Mouse (Mus musculus) intestine, embryonic 15.5 days (tissue): ENCODE measurements around the gene Ovol1. TPM values are rescaled to one million over a fixed set of nuclear protein-coding genes. Genes with fewer than 3 reads are reported as not detected.
A peak's percentile ranks its signal among the peaks of the same experiment; 100 is the strongest.

Experiments used
- ATAC-seq: fragments of 200-750 bp; cut with Nextera tagmentation; 2 replicates; pipeline ENCODE4 v1.8.0; 2017; ENCODE audit warnings: moderate TSS enrichment, moderate library complexity
- H3K27ac ChIP-seq: fragments of 300-500 bp; sonication (generic); 2 replicates; pipeline ENCODE4 v1.5.1; 2015; ENCODE audit warnings: mild to moderate bottlenecking, inconsistent platforms
- H3K27me3 ChIP-seq: fragments of 300-500 bp; sonication (generic); replicated peaks from 2 replicates; pipeline ENCODE4 v1.6.1; 2015; ENCODE audit warnings: inconsistent platforms
- H3K36me3 ChIP-seq: fragments of 300-500 bp; sonication (generic); 2 replicates; pipeline ENCODE4 v1.6.1; 2015; ENCODE audit warnings: inconsistent platforms
- H3K4me1 ChIP-seq: fragments of 300-500 bp; sonication (generic); replicated peaks from 2 replicates; pipeline ENCODE4 v1.6.1; 2015; ENCODE audit warnings: inconsistent platforms
- H3K4me2 ChIP-seq: fragments of 300-500 bp; sonication (generic); replicated peaks from 2 replicates; pipeline ENCODE4 v1.6.1; 2015; ENCODE audit warnings: mild to moderate bottlenecking, inconsistent platforms
- H3K4me3 ChIP-seq: fragments of 300-500 bp; sonication (generic); replicated peaks from 2 replicates; pipeline ENCODE4 v1.5.1; 2015; ENCODE audit warnings: inconsistent platforms
- H3K9ac ChIP-seq: fragments of 300-500 bp; sonication (generic); 2 replicates; pipeline ENCODE4 v1.6.1; 2015; ENCODE audit warnings: inconsistent platforms
- H3K9me3 ChIP-seq: fragments of 300-500 bp; sonication (generic); 2 replicates; pipeline ENCODE4 v1.6.1; 2016; ENCODE audit warnings: inconsistent platforms
- WGBS: fragments of 180-500 bp; shearing (Covaris S2); methylation state at CpG from one replicate; pipeline ENCODE4 v1.1.7; 2015; 5-methylcytosine and 5-hydroxymethylcytosine counted together
- polyA plus RNA-seq: library from polyadenylated mRNA; unstranded; fragments of >200 nt; fragmentation: Nextera tagmentation; extraction: Ambion mirVana; gene quantifications from 2 replicates; pipeline ENCODE4 v1.2.1, GENCODE M21; 2015

Gene Ovol1
- polyA plus RNA-seq, 1 experiment from 2014 or later: 19.3 TPM

- whole genome bisulfite sequencing: 77% methylated on average over 12 of the region's 12 CpGs
- H3K4me2 ChIP-seq: peak overlapping the region; percentile 17
Measured at GRCm38 (mm10) chr19:5512091-5513004, 48.1 kb downstream of the Ovol1 start.

GRCm38 (mm10) chr19:5511074-5511632 is 49.3 kb downstream of the Ovol1 start:
- ATAC-seq: no peak
- H3K27me3 ChIP-seq: no peaks in the 10 kb centered on the region
- H3K4me1 ChIP-seq: peaks cover 17% of the 10 kb centered on the region
- H3K9ac ChIP-seq: peak overlapping the region; percentile 56
- peak overlapping the region; percentile 52 for H3K4me3 ChIP-seq
- H3K27ac ChIP-seq: 0 out of 2 replicates have a peak overlapping the region, but pooled peaks have one; percentile 54
- H3K9me3 ChIP-seq: no peaks in the 10 kb centered on the region
- 44% methylated on average over 15 of the region's 15 CpGs for WGBS
- peak overlapping the region; percentile 87 for H3K4me2 ChIP-seq
- no peaks in the 10 kb centered on the region for H3K36me3 ChIP-seq

More at GRCm38 (mm10) chr19:5512091-5513004, 48.1 kb downstream of the Ovol1 start:
- Histone ChIP-seq H3K9ac (no peak overlapping the region), H3K27me3 (no peaks in the 10 kb centered on the region), H3K27ac (no peak overlapping the region), H3K4me1 (peaks cover 22% of the 10 kb centered on the region), H3K36me3 (no peaks in the 10 kb centered on the region), H3K9me3 (no peaks in the 10 kb centered on the region), H3K4me3 (no peak overlapping the region)
- ATAC-seq: no peak

- ATAC-seq: peak; percentile 99
- no peaks in the 10 kb centered on the region for H3K9me3 ChIP-seq
- no peaks in the 10 kb centered on the region for H3K36me3 ChIP-seq
- H3K4me3 ChIP-seq: peak within 1 kb of the TSS; percentile 52
- peak within 1 kb of the TSS; percentile 87 for H3K4me2 ChIP-seq
- peaks cover 10% of the 10 kb centered on the region for H3K4me1 ChIP-seq
- WGBS: 2% methylated on average over 47 of the region's 47 CpGs
- H3K27me3 ChIP-seq: no peaks in the 10 kb centered on the region
- peak within 1 kb of the TSS; percentile 54; the same call in 1 of the 2 replicates for H3K27ac ChIP-seq
- H3K9ac ChIP-seq: peak within 1 kb of the TSS; percentile 56
Measured at GRCm38 (mm10) chr19:5510031-5511026, 50.1 kb downstream of the Ovol1 start, which contains the start of gene Snx32. Snx32 (minus strand) TSS chr19:5510538.

GRCm38 (mm10) chr19:5503687-5504086 is 56.8 kb downstream of the Ovol1 start, which contains the start of gene 1700020D05Rik:
1700020D05Rik (minus strand) TSS chr19:5503787.
- Histone ChIP-seq H3K9me3 (no peaks in the 10 kb centered on the region), H3K4me2 (peak within 1 kb of the TSS; percentile 24; the same call in 1 of the 2 replicates), H3K27ac (no peak within 1 kb of the TSS), H3K4me1 (no peaks in the 10 kb centered on the region), H3K4me3 (no peak within 1 kb of the TSS), H3K36me3 (no peaks in the 10 kb centered on the region), H3K27me3 (no peaks in the 10 kb centered on the region), H3K9ac (no peak within 1 kb of the TSS)
- 53% methylated on average over 11 of the region's 17 CpGs for whole genome bisulfite sequencing
- no peak for ATAC-seq

- no peaks in the 10 kb centered on the region for H3K27me3 ChIP-seq
- no peaks in the 10 kb centered on the region for H3K9me3 ChIP-seq
- no peak overlapping the region for H3K27ac ChIP-seq
- 0 out of 2 replicates have a peak, but pooled peaks have one; percentile 46 for ATAC-seq
- H3K4me1 ChIP-seq: no peaks in the 10 kb centered on the region
- WGBS: 70% methylated on average over 2 of the region's 2 CpGs
- H3K4me3 ChIP-seq: no peak overlapping the region
- H3K4me2 ChIP-seq: no peak overlapping the region
- peaks cover 12% of the 10 kb centered on the region for H3K36me3 ChIP-seq
- H3K9ac ChIP-seq: no peak overlapping the region
Measured at GRCm38 (mm10) chr19:5500330-5500875, 60.0 kb downstream of the Ovol1 start.

Other genes starting within 250 kb of the Ovol1 start
- gene Catsper1, start 224.9 kb downstream of the Ovol1 start, polyA plus RNA-seq: not detected in 2 replicates
- gene Cst6, start 211.1 kb downstream of the Ovol1 start, polyA plus RNA-seq: 15.9 and 19.8 TPM in 2 replicates
- gene Eif1ad, start 193.9 kb downstream of the Ovol1 start, polyA plus RNA-seq: 53.9 and 58.2 TPM in 2 replicates
- 474 and 479 TPM in 2 replicates for gene Banf1, start 193.5 kb downstream of the Ovol1 start, polyA plus RNA-seq
- gene Sart1, start 171.9 kb downstream of the Ovol1 start, polyA plus RNA-seq: 61.2 and 66.4 TPM in 2 replicates
- 4.3 and 10.8 TPM in 2 replicates for gene Tsga10ip, start 158.1 kb downstream of the Ovol1 start, polyA plus RNA-seq
- 198 and 200 TPM in 2 replicates for gene Drap1, start 135.7 kb downstream of the Ovol1 start, polyA plus RNA-seq
- gene AI837181, start 135.5 kb downstream of the Ovol1 start, polyA plus RNA-seq: 42.6 and 45.8 TPM in 2 replicates
- not detected in 2 replicates for gene Fosl1, start 113.1 kb downstream of the Ovol1 start, polyA plus RNA-seq
- gene Ccdc85b, start 102.8 kb downstream of the Ovol1 start, polyA plus RNA-seq: 8.2 and 8.7 TPM in 2 replicates
- 95.1 and 99.4 TPM in 2 replicates for gene Fibp, start 100.0 kb downstream of the Ovol1 start, polyA plus RNA-seq
- gene Ctsw, start 92.1 kb downstream of the Ovol1 start, polyA plus RNA-seq: 2.1 and 2.9 TPM in 2 replicates
- 118 TPM in 2 replicates for gene Efemp2, start 86.7 kb downstream of the Ovol1 start, polyA plus RNA-seq
- gene Mus81, start 72.2 kb downstream of the Ovol1 start, polyA plus RNA-seq: 29.5 and 29.8 TPM in 2 replicates
- 2,332 and 2,514 TPM in 2 replicates for gene Cfl1, start 70.2 kb downstream of the Ovol1 start, polyA plus RNA-seq
- gene 1700020D05Rik, start 56.9 kb downstream of the Ovol1 start, polyA plus RNA-seq: not detected in 2 replicates
- 7.2 and 8.0 TPM in 2 replicates for gene Snx32, start 50.1 kb downstream of the Ovol1 start, polyA plus RNA-seq
- gene Ap5b1, start 7.4 kb upstream of the Ovol1 start, polyA plus RNA-seq: 7.9 and 9.9 TPM in 2 replicates
- 128 and 149 TPM in 2 replicates for gene Rnaseh2c, start 41.2 kb upstream of the Ovol1 start, polyA plus RNA-seq
- gene Kat5, start 49.6 kb upstream of the Ovol1 start, polyA plus RNA-seq: 44.1 and 47.3 TPM in 2 replicates
- gene Rela, start 76.8 kb upstream of the Ovol1 start, polyA plus RNA-seq: 43.0 and 43.3 TPM in 2 replicates
- 21.5 and 23.8 TPM in 2 replicates for gene Sipa1, start 103.1 kb upstream of the Ovol1 start, polyA plus RNA-seq
- 33.7 and 36.3 TPM in 2 replicates for gene Map3k11, start 128.1 kb upstream of the Ovol1 start, polyA plus RNA-seq
- gene Pcnx3, start 128.3 kb upstream of the Ovol1 start, polyA plus RNA-seq: 16.3 and 16.8 TPM in 2 replicates
- 0.29 and 0.43 TPM in 2 replicates for gene Kcnk7, start 143.7 kb upstream of the Ovol1 start, polyA plus RNA-seq
- 38.6 and 40.1 TPM in 2 replicates for gene Ehbp1l1, start 165.7 kb upstream of the Ovol1 start, polyA plus RNA-seq
- 68.7 and 69.6 TPM in 2 replicates for gene Fam89b, start 169.0 kb upstream of the Ovol1 start, polyA plus RNA-seq
- 20.7 and 21.7 TPM in 2 replicates for gene Ltbp3, start 180.3 kb upstream of the Ovol1 start, polyA plus RNA-seq
- gene Scyl1, start 210.8 kb upstream of the Ovol1 start, polyA plus RNA-seq: 60.6 and 60.9 TPM in 2 replicates